Mouse (Mus musculus) kidney, postnatal 0 days (tissue): ENCODE measurements at regions not wholly inside any gene's neighbourhood (a gene's known extent, or its start where the extent isn't known, plus 50 kb on each side); places are given as distances from the start of the nearest gene placed in this dataset.

Experiments
- ATAC-seq: fragments of 200-750 bp; cut with Nextera tagmentation; replicated peaks from 2 replicates; pipeline ENCODE4 v1.8.0; 2017; ENCODE audit warnings: low read depth, moderate number of reproducible peaks, moderate TSS enrichment, moderate library complexity; ENCODE audit not compliant: low FRiP score
- DNase-seq: peaks from one replicate; pipeline ENCODE4 v3.0.0-alpha.2; 2016; ENCODE audit warnings: low spot score
- H3K27ac ChIP-seq: fragments of 300-500 bp; sonication (generic); 2 replicates; pipeline ENCODE4 v1.5.1; 2014; ENCODE audit warnings: mild to moderate bottlenecking
- H3K27me3 ChIP-seq: fragments of 300-500 bp; sonication (generic); 2 replicates; pipeline ENCODE4 v1.6.1; 2014; ENCODE audit warnings: low read length, mixed read lengths; ENCODE audit not compliant: insufficient read depth
- H3K36me3 ChIP-seq: fragments of 300-500 bp; sonication (generic); 2 replicates; pipeline ENCODE4 v1.6.1; 2014; ENCODE audit warnings: low read length, mixed read lengths; ENCODE audit not compliant: insufficient read depth
- H3K4me1 ChIP-seq: fragments of 300-500 bp; sonication (generic); replicated peaks from 2 replicates; pipeline ENCODE4 v1.6.1; 2014; ENCODE audit warnings: antibody characterized with exemption, low read length, mixed read lengths; ENCODE audit not compliant: insufficient read depth
- H3K4me2 ChIP-seq: fragments of 300-500 bp; sonication (generic); 2 replicates; pipeline ENCODE4 v1.6.1; 2014; ENCODE audit warnings: mild to moderate bottlenecking, low read length, moderate library complexity, mixed read lengths
- H3K4me3 ChIP-seq: fragments of 300-500 bp; sonication (generic); replicated peaks from 2 replicates; pipeline ENCODE4 v1.5.1; 2014; ENCODE audit warnings: low read depth, low read length
- H3K9ac ChIP-seq: fragments of 300-500 bp; sonication (generic); 2 replicates; pipeline ENCODE4 v1.6.1; 2014; ENCODE audit warnings: low read depth, low read length
- H3K9me3 ChIP-seq: fragments of 300-500 bp; sonication (generic); replicated peaks from 2 replicates; pipeline ENCODE4 v1.6.1; 2016; ENCODE audit warnings: low read length, inconsistent platforms, mixed read lengths
- CTCF ChIP-seq: IDR thresholded peaks from 2 replicates; pipeline ENCODE4 v1.5.1; 2016; ENCODE audit warnings: antibody characterized with exemption, low read depth, mild to moderate bottlenecking, moderate library complexity
- WGBS: fragments of 180-500 bp; shearing (Covaris S2); extraction: QIAGEN DNeasy Blood & Tissue Kit; methylation state at CpG from one replicate; pipeline ENCODE4 v1.1.7; 2014; 5-methylcytosine and 5-hydroxymethylcytosine counted together

DNA sequence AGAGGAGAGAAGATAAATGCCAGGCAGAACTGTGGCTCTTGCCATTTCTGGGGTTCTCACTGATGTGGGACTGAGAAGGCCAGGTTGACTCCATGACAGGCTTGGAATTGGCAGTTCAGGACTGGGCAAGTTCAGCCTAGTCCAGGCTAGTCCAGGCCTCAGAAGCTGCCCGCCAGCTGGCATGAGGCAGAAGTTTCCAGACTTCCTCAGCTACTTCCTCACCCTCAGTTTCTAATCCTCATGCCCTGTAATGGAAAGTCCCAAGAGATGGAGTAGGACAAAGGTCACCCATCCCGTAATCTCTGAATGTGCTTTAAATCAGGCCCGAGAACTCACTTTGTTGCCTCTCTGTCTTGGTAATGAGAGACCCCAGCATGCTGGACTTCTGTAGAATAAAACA is 58.6 kb upstream of the Prok2 start:
- 86% methylated on average over 3 of the region's 3 CpGs for WGBS
- TF ChIP-seq CTCF, result no peak
- no peak overlapping the region for H3K4me2 ChIP-seq

DNA sequence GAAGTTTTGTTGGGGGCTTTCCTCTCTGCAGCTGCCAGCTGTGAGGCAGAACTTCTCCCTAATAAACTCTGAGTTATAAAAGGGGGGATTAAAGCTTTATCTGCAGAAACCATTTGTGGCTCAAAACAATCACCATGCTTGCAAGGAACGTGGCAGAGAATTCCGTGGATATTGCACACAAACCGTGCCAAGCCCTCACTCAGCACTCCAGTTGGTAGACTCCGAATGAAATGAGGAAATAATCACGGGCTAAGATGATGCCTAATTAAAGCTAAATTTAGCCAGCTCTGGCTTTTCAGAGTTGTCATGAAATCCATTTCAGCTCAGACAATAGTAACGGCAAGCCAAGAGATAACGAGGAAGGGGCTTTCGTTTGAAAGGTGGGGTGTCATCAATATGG is 58.1 kb upstream of the Prok2 start:
- H3K4me1 ChIP-seq, result no peaks in the 10 kb centered on the region
- no peak overlapping the region for H3K27ac ChIP-seq
- no peak overlapping the region for H3K4me3 ChIP-seq
- ATAC-seq, result no peak
- no peak for DNase-seq
- no peak overlapping the region for H3K9ac ChIP-seq
- H3K4me2 ChIP-seq, result no peak overlapping the region
- no peaks in the 10 kb centered on the region for H3K36me3 ChIP-seq
- H3K27me3 ChIP-seq, result no peaks in the 10 kb centered on the region
- H3K9me3 ChIP-seq, result no peaks in the 10 kb centered on the region
- no peak for TF ChIP-seq CTCF
- WGBS, result 85% methylated on average over 8 of the region's 8 CpGs

More for the DNA sequence above, 58.6 kb upstream of the Prok2 start:
- no peak overlapping the region for H3K27ac ChIP-seq
- no peaks in the 10 kb centered on the region for H3K9me3 ChIP-seq
- no peaks in the 10 kb centered on the region for H3K27me3 ChIP-seq
- no peak overlapping the region for H3K9ac ChIP-seq
- no peaks in the 10 kb centered on the region for H3K36me3 ChIP-seq
- H3K4me1 ChIP-seq, result no peaks in the 10 kb centered on the region
- no peak for ATAC-seq
- no peak overlapping the region for H3K4me3 ChIP-seq
- DNase-seq, result no peak

DNA sequence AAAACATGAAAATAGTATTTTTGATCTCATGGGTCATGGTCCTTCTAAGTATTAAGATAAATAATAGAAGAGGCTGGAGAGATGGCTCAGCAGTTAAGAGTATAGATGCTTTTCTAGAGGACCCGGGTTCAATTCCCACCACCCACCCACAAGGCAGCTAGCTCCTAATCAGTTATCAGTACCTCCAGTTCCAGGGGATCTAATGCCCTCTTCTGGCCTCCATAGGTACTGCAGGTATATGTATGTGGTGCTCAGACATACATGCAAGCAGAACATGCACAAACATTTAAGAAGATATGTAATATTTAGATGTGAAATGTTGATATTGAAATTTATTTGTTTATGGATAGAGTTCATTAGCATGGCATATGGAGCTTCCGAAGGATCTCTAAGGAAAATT is 56.8 kb upstream of the Prok2 start:
- H3K9ac ChIP-seq, result no peak overlapping the region
- no peak for DNase-seq
- H3K36me3 ChIP-seq, result no peaks in the 10 kb centered on the region
- TF ChIP-seq CTCF, result peak; percentile 68
- no peaks in the 10 kb centered on the region for H3K27me3 ChIP-seq
- no peak for ATAC-seq
- WGBS, result 79% methylated on average over 2 of the region's 2 CpGs
- H3K9me3 ChIP-seq, result no peaks in the 10 kb centered on the region
- no peak overlapping the region for H3K4me2 ChIP-seq
- H3K27ac ChIP-seq, result no peak overlapping the region
- no peaks in the 10 kb centered on the region for H3K4me1 ChIP-seq
- H3K4me3 ChIP-seq, result no peak overlapping the region
